Mouse (Mus musculus): ENCODE data around the gene Lama4. TPM values are rescaled to one million over a fixed set of nuclear protein-coding genes. Genes with fewer than 3 reads are reported as not detected.

Lama4 gene
- total RNA-seq, 1 experiment from 2014 or later = 79.0 TPM

DNA sequence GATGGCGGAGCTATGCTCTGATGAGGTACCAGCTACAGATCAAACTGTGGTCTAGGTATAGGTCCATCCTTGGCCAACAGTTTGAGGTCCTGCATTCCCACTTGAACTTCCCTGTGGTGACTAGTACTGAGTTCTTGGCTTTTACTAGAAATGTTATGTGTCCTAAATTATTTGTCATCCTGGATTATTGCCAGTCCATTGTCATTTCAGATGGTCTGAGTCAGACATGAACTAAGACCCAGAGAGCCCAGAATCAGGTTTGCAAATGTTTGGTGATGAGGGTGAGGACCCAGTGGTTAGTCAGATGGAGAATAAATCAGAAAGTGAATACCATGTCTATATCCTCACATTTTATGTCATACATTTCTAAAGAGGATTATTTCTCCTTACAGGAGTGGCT, 192.0 kb downstream of the Lama4 start:
- DNase-seq = no peak

DNA sequence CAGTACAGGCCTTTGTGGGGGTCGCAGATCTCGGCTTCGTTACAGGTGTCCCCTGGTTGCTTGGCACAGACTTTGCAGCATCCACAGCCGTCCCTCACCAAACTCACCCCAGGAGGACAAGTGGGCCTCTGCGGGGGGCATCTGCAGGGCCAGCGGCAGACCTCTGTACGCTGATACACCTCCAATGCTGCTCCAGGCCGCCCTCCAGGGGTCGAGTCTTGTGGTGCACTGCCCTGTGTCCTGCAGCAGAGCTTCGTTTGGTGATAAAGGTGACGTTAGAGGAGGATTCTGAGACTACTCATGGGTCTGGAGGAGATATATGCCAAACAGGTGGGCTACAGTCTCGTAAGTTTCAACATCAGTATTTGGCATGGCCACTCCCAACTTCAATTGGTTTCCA, 193.0 kb downstream of the Lama4 start:
- DNase-seq = no peak

Other genes with a start within 250 kb of the Lama4 start
- not detected in 2 replicates for gene Rfpl4b, start 143.7 kb upstream of the Lama4 start, total RNA-seq (2021)
- 3.0 and 4.5 TPM in 2 replicates for gene Fam229b, start 168.4 kb downstream of the Lama4 start, total RNA-seq (2021)
- gene Tube1, start 168.5 kb downstream of the Lama4 start, total RNA-seq (2021) = 1.6 and 2.3 TPM in 2 replicates
- gene Ccn6, start 198.3 kb downstream of the Lama4 start, total RNA-seq (2021) = 0.33 and 0.34 TPM in 2 replicates